Mouse (Mus musculus): ENCODE data around the gene Exoc8. TPM values are rescaled to one million over a fixed set of nuclear protein-coding genes. Genes with fewer than 3 reads are reported as not detected.
A peak's percentile ranks its signal among the peaks of the same experiment; 100 is the strongest.

The Exoc8 gene
- polyA plus RNA-seq, 1 experiment from 2014 or later: 3.8 TPM

GRCm38 (mm10) chr8:124905482-124905881, 8.0 kb upstream of the Exoc8 start:
- WGBS (ENCODE audit: insufficient replicate concordance): 84% methylated on average over 2 of the region's 2 CpGs
- H3K4me2 ChIP-seq: no peak overlapping the region
- no peaks in the 10 kb centered on the region for H3K27me3 ChIP-seq
- peaks cover 11% of the 10 kb centered on the region for H3K4me1 ChIP-seq (replicated peaks)
- H3K9ac ChIP-seq: no peak overlapping the region
- no peaks in the 10 kb centered on the region for H3K9me3 ChIP-seq (replicated peaks)
- H3K27ac ChIP-seq (replicated peaks): no peak overlapping the region
- H3K36me3 ChIP-seq (replicated peaks): peaks cover 94% of the 10 kb centered on the region
- no peak overlapping the region for H3K4me3 ChIP-seq (replicated peaks)
- ATAC-seq (ENCODE audit: insufficient read depth): no peak

DNA sequence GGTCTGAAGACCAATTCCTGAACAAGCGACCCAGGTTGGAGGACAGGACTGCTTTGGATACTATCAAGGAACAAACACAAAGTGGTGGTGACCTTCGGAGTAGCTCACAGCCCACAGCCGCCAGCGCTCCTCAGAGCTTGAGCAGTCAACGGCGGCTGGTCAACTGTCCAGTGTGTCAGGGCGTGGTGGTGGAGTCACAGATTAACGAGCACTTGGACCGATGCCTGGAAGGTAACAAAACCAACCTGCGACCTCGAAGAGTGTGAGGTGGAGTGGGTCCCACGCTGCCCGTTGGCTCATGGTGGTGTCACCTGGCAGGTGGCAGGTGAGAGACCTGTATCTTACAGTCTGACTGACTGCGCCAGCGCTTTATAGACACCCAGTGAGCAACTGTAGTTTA, 5.7 kb upstream of the Exoc8 start:
- Histone ChIP-seq H3K27me3 (no peaks in the 10 kb centered on the region), H3K4me1 (replicated peaks) (peaks cover 27% of the 10 kb centered on the region), H3K9me3 (replicated peaks) (no peaks in the 10 kb centered on the region), H3K9ac (no peak overlapping the region), H3K4me2 (no peak overlapping the region), H3K27ac (replicated peaks) (no peak overlapping the region), H3K36me3 (replicated peaks) (peaks cover 84% of the 10 kb centered on the region), H3K4me3 (replicated peaks) (no peak overlapping the region)
- no peak for ATAC-seq (ENCODE audit: insufficient read depth)
- WGBS (ENCODE audit: insufficient replicate concordance): 84% methylated on average over 15 of the region's 15 CpGs

GRCm38 (mm10) chr8:124898251-124898905, 873 bp upstream of the Exoc8 start:
- peak overlapping the region; percentile 87 for H3K4me2 ChIP-seq
- peak overlapping the region; percentile 92 for H3K27ac ChIP-seq (replicated peaks)
- peak overlapping the region; percentile 89 for H3K9ac ChIP-seq
- peak overlapping the region; percentile 86 for H3K4me3 ChIP-seq (replicated peaks)
- ATAC-seq (ENCODE audit: insufficient read depth): no peak
- H3K9me3 ChIP-seq (replicated peaks): no peaks in the 10 kb centered on the region
- peaks cover 48% of the 10 kb centered on the region for H3K4me1 ChIP-seq (replicated peaks)
- WGBS (ENCODE audit: insufficient replicate concordance): 2% methylated on average over 31 of the region's 31 CpGs
- peaks cover 65% of the 10 kb centered on the region for H3K36me3 ChIP-seq (replicated peaks)
- no peaks in the 10 kb centered on the region for H3K27me3 ChIP-seq

DNA sequence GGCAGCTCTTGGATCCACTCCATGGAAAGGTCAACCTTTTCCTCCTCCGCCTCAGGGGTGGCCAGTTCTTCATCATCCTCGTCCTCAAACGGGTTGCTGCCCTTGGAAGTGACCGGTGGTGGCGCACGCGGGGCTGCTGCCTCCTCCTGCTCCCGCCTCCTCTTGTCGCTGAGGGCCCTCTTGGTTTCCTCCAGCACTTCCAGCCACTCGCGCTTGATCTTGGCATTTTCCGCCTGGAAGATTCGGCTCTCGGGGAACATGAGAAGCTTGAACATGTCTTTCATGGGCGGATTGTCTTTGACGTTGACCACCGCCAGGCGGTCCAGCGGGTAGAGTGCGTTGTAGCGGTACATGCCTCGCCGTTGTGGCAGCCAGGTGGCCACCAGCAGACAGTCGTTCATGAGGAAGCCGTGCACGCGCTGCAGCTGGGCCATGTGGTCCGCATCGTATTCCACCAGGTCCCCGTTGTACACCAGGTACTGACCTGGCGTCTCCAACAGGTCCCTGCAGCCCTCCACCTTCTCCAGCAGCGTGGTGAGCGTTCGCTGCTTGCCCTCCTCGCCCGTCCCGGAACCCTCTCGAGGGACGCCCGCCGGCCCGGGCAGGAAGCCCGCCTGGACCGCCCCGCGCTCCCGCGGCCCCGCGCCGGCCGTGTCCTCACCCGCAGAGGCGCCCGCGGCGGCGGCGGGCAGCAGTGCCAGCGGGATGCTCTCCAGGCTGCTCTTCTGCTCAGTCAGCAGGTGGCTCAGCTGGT, 696 bp downstream of the Exoc8 start:
- peaks cover 58% of the 10 kb centered on the region for H3K36me3 ChIP-seq (replicated peaks)
- peak; percentile 56 for ATAC-seq (ENCODE audit: insufficient read depth)
- H3K9me3 ChIP-seq (replicated peaks): no peaks in the 10 kb centered on the region
- H3K4me2 ChIP-seq: peak overlapping the region; percentile 98
- peak overlapping the region; percentile 92 for H3K27ac ChIP-seq (replicated peaks)
- peak overlapping the region; percentile 86 for H3K4me3 ChIP-seq (replicated peaks)
- H3K9ac ChIP-seq: peak overlapping the region; percentile 89
- H3K4me1 ChIP-seq (replicated peaks): peaks cover 51% of the 10 kb centered on the region
- WGBS (ENCODE audit: insufficient replicate concordance): 1% methylated on average over 60 of the region's 60 CpGs
- H3K27me3 ChIP-seq: no peaks in the 10 kb centered on the region

- Histone ChIP-seq H3K27ac (replicated peaks) (0 out of 2 replicates have a peak overlapping the region, but pooled peaks have one; percentile 92), H3K27me3 (no peaks in the 10 kb centered on the region), H3K4me2 (peak overlapping the region; percentile 98), H3K4me1 (replicated peaks) (peaks cover 51% of the 10 kb centered on the region), H3K36me3 (replicated peaks) (peaks cover 60% of the 10 kb centered on the region), H3K9me3 (replicated peaks) (no peaks in the 10 kb centered on the region), H3K4me3 (replicated peaks) (peak overlapping the region; percentile 86), H3K9ac (peak overlapping the region; percentile 89; the same call in 1 of the 2 replicates)
- no peak for ATAC-seq (ENCODE audit: insufficient read depth)
- WGBS (ENCODE audit: insufficient replicate concordance): 85% methylated on average over 26 of the region's 26 CpGs
These were observed 1.4 kb downstream of the Exoc8 start for GRCm38 (mm10) chr8:124896010-124896631.

- Histone ChIP-seq H3K9ac (no peak overlapping the region), H3K27ac (replicated peaks) (no peak overlapping the region), H3K9me3 (replicated peaks) (no peaks in the 10 kb centered on the region), H3K4me1 (replicated peaks) (peaks cover 32% of the 10 kb centered on the region), H3K36me3 (replicated peaks) (peaks cover 75% of the 10 kb centered on the region), H3K27me3 (no peaks in the 10 kb centered on the region), H3K4me2 (no peak overlapping the region), H3K4me3 (replicated peaks) (no peak overlapping the region)
- ATAC-seq (ENCODE audit: insufficient read depth): no peak
- 72% methylated on average over 3 of the region's 3 CpGs for WGBS (ENCODE audit: insufficient replicate concordance)
These were observed 4.9 kb downstream of the Exoc8 start for GRCm38 (mm10) chr8:124892596-124892995.

DNA sequence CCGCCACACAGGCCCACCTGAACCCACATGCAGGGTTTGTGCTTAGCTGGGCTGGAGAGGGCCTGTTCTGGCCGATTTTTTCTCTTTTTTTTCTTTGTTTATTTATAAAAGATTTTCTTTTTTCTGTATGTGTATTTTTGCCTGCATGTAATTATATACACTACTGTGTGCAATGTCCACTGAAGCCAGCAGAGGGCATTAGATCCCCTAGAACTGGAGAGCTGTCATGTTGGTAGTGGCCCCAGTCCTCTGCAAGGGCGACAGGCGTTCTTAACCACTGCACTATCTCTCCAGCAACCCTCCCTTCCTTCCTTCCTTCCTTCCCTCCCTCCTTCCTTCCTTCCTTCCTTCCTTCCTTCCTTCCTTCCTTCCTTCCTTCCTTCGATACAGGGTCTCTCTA, 9.1 kb downstream of the Exoc8 start:
- Histone ChIP-seq H3K9me3 (replicated peaks) (no peaks in the 10 kb centered on the region), H3K27ac (replicated peaks) (no peak overlapping the region), H3K4me2 (no peak overlapping the region), H3K9ac (no peak overlapping the region), H3K4me3 (replicated peaks) (no peak overlapping the region), H3K4me1 (replicated peaks) (0 out of 2 replicates have a peak, but pooled peaks cover 3% of the 10 kb centered on the region), H3K27me3 (no peaks in the 10 kb centered on the region), H3K36me3 (replicated peaks) (peaks cover 92% of the 10 kb centered on the region)
- ATAC-seq (ENCODE audit: insufficient read depth): no peak
- WGBS (ENCODE audit: insufficient replicate concordance): 75% methylated on average over 5 of the region's 5 CpGs

GRCm38 (mm10) chr8:124878946-124879526, 18.5 kb downstream of the Exoc8 start:
- peak; percentile 65 for ATAC-seq (ENCODE audit: insufficient read depth)
- peaks cover 11% of the 10 kb centered on the region for H3K4me1 ChIP-seq (replicated peaks)
- no peaks in the 10 kb centered on the region for H3K27me3 ChIP-seq
- peaks cover 92% of the 10 kb centered on the region for H3K36me3 ChIP-seq (replicated peaks)
- no peak overlapping the region for H3K4me2 ChIP-seq
- H3K4me3 ChIP-seq (replicated peaks): no peak overlapping the region
- no peak overlapping the region for H3K9ac ChIP-seq
- 50% methylated on average over 10 of the region's 10 CpGs for WGBS (ENCODE audit: insufficient replicate concordance)
- H3K27ac ChIP-seq (replicated peaks): 0 out of 2 replicates have a peak overlapping the region, but pooled peaks have one; percentile 29
- H3K9me3 ChIP-seq (replicated peaks): no peaks in the 10 kb centered on the region

DNA sequence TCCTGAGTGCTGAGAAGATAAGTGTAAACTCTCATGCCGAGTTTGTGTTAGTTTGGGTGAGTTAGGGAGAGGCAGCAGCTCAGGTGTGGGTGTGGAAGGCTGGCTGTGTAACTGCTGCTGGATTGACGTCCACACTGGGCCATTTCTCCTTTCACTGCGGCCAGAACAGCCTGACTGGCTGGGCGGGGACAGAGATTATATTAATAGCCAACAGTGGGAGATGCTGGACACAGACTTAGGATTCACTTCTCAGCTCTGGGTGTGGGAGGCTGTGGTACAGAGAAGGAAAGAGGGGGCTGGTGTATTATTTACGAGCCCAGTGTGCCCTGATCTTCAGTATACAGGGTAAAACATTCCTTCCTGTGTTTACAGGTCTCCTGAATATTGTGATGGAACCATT, 19.4 kb downstream of the Exoc8 start:
- Histone ChIP-seq H3K27me3 (no peaks in the 10 kb centered on the region), H3K9me3 (replicated peaks) (no peaks in the 10 kb centered on the region), H3K9ac (no peak overlapping the region), H3K4me2 (no peak overlapping the region), H3K36me3 (replicated peaks) (peaks cover 92% of the 10 kb centered on the region), H3K27ac (replicated peaks) (no peak overlapping the region), H3K4me1 (replicated peaks) (peaks cover 11% of the 10 kb centered on the region), H3K4me3 (replicated peaks) (no peak overlapping the region)
- WGBS (ENCODE audit: insufficient replicate concordance): 71% methylated on average over 5 of the region's 5 CpGs
- no peak for ATAC-seq (ENCODE audit: insufficient read depth)

DNA sequence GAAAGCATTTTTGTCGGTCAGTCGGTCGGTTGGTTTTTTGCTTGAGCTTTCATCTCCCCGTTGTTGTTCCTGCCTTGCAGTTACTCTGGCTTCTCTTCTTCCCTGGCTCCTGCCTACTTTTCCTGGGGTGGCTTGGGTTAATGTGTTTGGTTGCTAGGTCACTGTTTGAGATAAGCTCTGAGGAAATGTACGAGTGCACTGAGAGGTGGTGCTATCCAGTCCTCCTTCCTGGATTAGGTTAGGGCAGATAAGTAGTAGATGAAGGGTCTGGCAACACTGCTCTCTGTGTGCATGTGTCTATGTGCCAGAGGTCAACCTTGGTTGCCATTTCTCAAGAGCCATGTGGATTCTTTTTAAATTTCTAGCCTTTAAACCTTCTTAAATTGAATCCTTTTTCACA, 24.8 kb downstream of the Exoc8 start:
- ATAC-seq (ENCODE audit: insufficient read depth): no peak
- no peak overlapping the region for H3K9ac ChIP-seq
- H3K36me3 ChIP-seq (replicated peaks): peaks cover 73% of the 10 kb centered on the region

GRCm38 (mm10) chr8:124872081-124872480, 25.4 kb downstream of the Exoc8 start:
- H3K9me3 ChIP-seq (replicated peaks): no peaks in the 10 kb centered on the region

More for the DNA sequence above, 24.8 kb downstream of the Exoc8 start:
- H3K4me1 ChIP-seq (replicated peaks): peaks cover 5% of the 10 kb centered on the region; the same call in 1 of the 2 replicates
- H3K27me3 ChIP-seq: no peaks in the 10 kb centered on the region
- WGBS (ENCODE audit: insufficient replicate concordance): 67% methylated on average over 5 of the region's 5 CpGs
- no peaks in the 10 kb centered on the region for H3K9me3 ChIP-seq (replicated peaks)
- no peak overlapping the region for H3K27ac ChIP-seq (replicated peaks)
- no peak overlapping the region for H3K4me3 ChIP-seq (replicated peaks)
- no peak overlapping the region for H3K4me2 ChIP-seq

More at GRCm38 (mm10) chr8:124872081-124872480, 25.4 kb downstream of the Exoc8 start:
- H3K27me3 ChIP-seq: no peaks in the 10 kb centered on the region
- H3K36me3 ChIP-seq (replicated peaks): peaks cover 67% of the 10 kb centered on the region
- no peak overlapping the region for H3K4me3 ChIP-seq (replicated peaks)
- ATAC-seq (ENCODE audit: insufficient read depth): no peak
- H3K27ac ChIP-seq (replicated peaks): no peak overlapping the region
- H3K4me1 ChIP-seq (replicated peaks): peaks cover 11% of the 10 kb centered on the region
- H3K4me2 ChIP-seq: no peak overlapping the region
- H3K9ac ChIP-seq: no peak overlapping the region
- 82% methylated on average over 7 of the region's 7 CpGs for WGBS (ENCODE audit: insufficient replicate concordance)

Data from liver, embryonic 15.5 days (tissue).